Mouse (Mus musculus) CD4-positive, CD25-positive, alpha-beta regulatory T cell, adult 2 months (primary cell): ENCODE measurements around the gene Mapk9.

ENCODE experiments used
- DNase-seq: peaks from one replicate; pipeline ENCODE4 v3.0.0-alpha.2; 2012; ENCODE audit warnings: low read depth, low spot score

Gene Mapk9

DNA sequence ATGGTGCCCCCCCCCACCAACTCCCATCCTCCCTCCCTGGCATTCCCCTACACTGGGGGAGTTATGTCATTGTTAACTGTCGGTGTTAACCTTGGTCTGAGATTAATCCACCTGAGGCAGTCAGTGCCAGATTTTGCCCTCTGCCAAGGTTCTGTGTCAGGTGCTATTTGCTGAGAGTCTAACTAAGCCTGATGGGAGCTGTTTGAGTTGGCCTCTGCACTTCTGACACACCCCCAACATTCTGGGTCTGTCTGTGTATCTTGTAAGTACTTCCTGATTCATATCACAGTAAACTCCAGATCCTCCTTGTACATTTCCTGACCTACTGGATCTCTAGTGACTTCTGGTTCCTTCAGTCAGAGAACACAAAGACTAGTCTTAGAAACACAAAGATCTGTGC lies 5.9 kb upstream of the Mapk9 start:
- no peak for DNase-seq

DNA sequence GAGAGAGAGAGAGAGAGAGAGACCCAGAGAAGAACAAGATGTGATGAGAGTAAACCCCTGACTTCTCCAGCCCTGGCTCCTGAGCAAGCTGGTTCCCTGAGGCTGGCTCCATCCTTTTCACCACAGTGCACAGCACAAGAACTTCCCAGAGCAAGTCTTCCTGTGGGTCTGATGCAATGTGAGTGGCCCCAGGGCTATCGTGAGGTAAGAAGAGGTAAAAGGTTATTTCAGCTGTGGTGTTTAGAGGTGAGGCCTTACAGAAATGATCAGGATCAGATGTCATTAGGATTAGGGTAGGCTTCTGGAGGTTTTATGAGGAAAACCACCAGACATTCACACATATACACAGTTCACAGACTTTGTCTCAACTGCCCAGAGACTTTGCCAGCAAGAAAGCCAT lies 4.7 kb upstream of the Mapk9 start:
- DNase-seq = no peak

DNA sequence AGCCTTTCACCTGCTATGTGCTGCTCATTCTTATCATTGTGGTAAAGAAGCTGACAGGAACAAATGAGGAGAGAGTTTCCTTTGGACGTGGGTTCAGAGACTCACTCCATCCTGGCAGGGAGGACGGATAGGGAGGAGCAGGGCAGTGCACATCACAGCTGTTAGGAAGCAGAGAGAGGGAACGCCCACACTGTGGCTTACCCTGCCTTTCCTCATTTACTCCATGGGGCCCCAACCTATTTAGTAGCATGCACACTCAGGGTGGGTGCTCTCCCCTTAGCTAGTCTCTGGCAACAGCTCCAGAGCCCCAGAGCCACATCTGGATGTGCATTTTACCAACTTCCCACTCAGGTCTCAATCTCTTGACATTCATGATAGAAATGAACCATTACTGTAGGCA lies 3.8 kb upstream of the Mapk9 start:
- DNase-seq = no peak

DNA sequence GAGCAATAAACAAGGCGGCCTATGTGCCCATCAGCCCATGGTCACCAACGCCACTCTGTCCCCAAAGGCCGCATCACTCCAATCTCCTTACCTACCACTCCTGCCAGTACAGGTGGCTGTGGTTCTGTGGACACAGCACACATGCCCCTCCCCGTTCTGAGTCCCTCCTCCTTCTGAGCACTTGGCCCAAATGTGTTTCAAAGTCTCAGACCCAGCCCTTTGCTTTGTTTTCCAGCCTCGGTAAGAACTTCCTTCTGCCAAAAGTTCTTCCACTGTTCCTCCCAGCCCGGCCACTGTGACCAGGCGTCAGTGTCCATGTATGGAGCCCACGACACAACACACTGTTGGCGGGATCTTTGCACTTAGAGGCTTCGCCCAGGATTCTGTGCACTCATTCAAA lies 2.2 kb upstream of the Mapk9 start:
- DNase-seq = no peak

DNA sequence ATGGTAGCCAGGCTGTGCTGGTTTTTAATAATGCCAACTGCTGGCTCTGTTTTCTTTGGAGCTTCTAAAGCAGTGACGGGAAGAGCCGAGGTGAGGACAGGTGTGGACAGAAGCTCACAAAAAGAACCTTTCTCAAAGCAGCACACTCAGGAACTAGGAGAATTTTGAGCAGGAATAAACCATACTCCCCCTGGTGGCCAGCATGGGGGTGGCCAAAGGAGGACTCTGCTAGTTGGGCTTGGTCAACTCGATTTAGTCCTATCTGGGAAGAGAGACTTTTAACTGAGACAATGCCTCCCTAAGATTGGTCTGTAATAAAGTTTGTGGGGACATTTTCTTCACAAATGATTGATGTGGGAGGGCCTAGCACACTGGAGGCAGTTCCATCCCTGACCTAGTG lies 1.6 kb upstream of the Mapk9 start:
- peak; percentile 75 for DNase-seq

DNA sequence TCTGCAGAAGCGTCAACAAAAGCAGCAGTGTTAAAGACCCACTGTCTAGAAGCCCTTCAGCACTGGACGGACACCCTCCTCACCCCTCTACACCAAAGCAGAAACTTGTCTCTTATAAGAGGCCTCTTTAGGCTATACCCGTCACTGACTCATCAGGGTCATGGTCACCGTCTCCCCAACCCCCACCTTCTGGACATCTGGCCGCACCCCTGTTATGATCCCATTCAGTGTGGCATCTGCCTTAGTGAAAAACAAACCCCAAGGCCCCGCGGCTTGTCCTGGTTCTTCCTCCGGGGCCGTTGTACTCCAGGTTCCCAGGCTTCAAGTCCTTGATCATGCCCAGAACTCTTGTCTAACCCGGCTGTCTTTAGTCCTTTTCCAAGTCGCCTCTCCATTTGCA lies 593 bp upstream of the Mapk9 start:
- DNase-seq = no peak

DNA sequence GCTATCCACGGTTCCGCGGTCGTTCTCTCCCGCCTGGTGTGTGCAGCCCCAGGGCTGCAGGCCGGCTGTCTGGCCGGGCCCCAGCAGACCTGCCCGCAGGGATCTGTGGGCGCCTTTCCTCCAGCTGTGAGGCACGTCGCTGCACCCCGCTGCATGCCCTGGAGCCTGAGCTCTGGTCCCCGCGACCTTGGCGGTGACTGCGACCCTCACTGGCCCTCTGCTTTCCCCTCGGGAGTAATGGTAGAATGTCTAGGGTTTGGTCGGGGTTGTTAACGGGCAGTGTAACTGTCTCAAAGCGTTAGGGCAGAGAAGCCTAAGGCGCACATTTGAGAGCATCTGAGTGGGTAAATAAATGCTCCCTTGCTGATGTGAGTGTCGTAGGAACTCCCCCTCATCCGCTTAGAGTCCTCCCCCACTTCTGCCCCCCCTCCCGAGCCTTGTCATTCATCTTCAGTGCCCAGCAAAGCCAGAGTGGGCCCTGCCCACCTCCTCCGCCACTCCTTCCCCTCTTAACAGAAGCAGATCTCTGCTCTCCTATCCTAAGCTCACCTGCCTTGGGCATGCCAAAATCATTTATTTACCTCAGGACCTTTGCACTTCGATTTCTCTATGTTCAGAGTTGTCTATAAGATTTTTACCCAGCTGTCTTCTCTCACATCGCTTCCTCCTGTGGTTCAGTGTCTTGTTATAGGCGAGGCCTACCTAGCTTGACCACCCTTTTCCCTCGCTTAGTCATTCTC lies 690 bp downstream of the Mapk9 start:
- DNase-seq = peak; percentile 56

DNA sequence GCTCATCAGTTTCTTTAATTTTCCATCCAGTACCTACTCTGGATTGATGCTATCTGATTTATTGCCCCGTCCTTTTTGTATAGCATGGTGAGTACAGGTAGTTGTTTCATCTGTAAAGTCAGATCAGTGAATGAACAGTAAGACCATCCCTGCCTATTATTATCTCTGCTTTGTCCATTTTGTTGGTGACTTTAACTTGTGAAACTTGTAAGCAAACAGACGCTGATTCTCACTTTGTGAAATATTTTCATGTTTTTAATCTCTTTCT lies 1.2 kb downstream of the Mapk9 start:
- DNase-seq = no peak

DNA sequence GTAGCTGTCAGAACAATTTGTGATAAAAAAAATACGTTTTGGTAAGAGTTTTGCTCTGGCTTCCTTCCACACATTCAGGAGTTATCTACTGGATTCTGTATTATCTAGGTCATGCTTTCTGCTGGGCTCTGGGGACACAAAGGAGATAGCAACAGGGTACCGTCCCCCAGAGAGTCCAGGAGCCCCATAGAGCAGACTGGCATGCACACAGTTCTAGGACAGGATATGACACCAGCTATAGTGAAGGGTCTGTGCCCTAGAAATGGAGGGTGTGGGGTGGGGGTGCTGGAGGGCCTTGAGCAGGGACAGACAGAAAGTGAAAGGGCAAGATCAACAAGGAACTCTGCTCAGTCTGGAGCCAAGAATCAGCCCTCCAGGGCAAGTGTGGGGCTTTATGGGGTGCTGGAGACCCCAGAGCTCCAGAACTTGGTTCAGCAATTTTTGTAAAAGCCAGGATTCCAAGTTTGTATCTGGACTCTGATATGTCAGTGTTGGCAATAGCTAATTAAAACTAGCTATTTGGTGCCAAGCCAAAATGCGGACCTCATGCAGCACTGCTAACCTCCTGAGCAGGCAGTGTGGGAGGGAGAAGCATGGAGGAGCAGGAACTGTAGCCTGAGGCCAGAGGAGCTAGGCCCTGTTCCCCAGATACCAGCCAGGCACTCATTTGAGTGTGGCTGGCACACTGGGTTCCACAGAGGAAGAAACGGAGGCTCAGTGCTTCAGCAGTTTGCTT lies 1.7 kb downstream of the Mapk9 start:
- DNase-seq = no peak

DNA sequence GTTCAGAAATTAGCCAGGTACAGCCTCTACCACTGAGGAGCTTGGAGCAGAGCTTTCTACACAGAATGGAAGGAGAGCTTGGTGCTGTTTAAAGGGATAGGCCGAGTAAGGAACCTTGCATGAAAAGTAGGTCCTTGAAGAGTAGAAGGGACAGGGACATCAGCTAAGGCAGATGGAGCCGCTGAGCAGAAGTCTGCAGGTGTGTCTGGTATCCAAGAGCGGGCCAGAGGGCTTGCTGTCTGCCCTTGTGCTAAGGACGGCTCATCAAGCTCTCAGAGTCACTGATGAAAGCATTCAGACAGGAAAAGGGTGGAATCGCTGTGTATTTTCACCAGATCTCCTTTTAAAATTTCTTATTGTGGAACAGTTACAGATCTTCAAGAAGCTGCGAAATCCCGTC lies 3.8 kb downstream of the Mapk9 start:
- no peak for DNase-seq

DNA sequence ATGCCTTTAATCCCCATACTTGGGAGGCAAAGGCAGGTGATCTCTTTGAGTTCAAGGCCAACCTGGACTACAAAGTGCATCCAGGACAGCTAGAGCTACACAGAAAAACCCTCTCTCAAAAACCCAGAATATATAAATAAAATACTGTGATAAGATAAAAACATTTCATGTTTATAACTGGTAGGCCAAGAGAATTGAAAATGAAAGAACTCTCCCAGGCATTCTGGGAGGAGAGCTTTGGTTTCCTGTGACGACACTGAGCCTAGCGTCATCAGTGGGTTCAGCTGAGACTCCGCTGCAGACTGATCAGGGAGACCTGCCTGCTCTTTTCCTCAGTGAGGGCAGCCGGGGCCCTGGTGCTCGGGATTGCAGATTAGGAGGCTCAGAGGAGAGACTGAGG lies 8.6 kb downstream of the Mapk9 start:
- DNase-seq = peak; percentile 83

DNA sequence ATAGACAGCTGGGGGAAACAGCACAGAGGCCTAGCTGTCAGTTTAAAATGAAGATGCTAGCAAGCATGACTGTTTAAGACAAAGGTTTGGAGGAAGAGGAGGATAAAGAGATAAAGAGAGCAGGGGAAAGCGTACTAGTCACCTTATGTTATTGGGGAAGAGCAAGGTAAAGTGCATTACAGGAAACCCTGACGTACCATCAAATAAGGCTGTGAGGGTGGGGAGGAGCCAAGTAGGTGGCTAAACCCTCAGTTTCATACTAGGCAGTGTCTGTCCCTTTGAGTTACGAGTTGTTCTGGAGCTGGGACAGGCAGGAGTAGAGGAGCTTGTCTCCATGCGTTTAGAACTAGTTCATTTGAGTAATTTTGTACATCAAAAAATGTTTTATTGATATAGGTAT lies 14.6 kb downstream of the Mapk9 start:
- DNase-seq = peak; percentile 34

DNA sequence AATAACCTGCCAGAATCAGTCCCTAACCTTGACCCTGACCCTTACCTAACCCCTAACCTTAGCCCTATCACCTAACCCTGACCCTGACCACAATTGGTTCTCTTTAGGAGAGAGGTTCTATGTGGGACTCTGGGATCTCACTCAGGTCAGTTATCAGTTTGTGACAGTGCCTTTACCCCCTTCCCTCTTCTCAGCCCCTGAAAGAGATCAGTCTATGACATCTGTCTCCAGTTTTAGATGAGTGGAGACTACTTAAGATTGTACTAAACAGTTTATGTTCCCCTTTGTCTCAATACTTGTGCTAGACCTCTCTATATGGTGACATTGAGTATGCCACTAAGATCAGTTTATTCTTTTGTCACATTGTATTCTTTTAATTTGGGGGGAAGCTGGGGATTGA lies 17.4 kb downstream of the Mapk9 start:
- no peak for DNase-seq

DNA sequence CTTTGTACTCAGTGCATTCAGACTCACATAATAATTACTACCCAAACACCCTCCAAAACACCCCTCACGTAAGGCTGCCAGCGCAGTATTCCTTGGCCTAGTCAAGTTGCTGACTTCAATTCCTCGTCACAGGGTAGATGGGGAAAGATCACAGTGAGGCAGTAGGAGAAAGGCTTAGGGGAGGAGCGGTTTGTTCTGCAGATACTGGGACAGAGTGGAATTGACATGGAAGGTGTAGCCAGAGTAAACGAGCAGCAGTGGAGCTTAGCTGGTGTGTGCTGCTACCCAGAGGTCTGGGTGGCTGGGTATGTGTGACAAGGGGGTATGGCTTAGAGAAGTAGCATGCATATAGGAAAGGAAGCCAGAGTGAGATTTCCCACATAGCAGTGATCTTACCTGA lies 20.8 kb downstream of the Mapk9 start:
- DNase-seq = no peak

DNA sequence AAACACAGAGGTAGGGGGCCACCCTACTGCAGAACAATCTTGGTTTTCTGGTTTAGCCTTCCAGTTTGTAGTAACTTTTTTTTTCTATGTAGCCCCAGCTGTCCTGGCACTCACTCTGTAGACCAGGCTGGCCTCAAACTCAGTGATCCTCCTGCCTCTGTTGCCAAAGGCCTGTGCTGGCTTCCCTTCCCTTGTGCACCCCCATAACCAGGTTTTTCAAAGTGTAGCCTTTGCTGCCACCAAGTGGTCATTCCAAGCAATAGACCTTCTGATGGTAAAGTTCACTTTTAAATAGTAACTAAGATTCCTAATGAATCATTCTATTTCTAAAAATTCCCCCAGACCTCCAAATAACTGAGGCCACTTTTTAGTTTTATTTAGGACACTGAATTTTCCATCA lies 23.2 kb downstream of the Mapk9 start:
- peak; percentile 81 for DNase-seq

DNA sequence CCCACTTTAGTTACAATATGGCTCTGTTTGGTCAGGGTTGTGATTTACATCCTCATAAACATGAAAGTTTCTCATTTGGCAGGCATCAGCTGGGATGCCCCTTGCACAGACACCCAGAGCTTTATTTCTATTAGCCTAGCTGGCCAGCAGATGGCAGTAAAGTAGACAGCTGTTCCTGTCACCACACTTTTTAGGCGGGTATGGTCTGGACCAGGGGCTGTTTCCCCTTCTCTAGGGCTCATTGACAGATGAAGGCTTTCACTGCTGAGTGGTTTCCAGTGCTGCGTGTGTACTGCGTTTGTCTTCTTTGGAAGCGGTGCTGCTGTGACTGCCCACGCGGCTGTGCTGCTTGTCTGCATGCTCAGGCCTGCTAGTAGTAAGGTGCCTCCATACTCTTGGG lies 25.4 kb downstream of the Mapk9 start:
- DNase-seq = peak; percentile 65

DNA sequence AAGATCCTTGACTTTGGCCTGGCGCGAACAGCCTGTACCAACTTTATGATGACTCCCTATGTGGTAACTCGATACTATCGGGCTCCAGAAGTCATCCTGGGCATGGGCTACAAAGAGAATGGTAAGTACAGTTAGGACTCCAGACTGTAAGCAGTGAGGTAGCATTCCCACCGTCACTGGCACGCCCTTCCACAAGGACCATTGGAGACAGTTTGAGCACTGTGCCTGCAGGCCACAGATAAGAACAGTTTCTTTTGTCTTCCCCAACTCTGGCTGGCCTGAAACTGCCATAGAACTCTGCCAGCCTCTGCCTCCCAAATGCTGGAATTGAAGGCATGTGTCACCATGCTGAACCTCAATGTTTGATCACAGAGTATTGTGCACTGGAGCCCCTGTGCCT lies 26.2 kb downstream of the Mapk9 start:
- no peak for DNase-seq

DNA sequence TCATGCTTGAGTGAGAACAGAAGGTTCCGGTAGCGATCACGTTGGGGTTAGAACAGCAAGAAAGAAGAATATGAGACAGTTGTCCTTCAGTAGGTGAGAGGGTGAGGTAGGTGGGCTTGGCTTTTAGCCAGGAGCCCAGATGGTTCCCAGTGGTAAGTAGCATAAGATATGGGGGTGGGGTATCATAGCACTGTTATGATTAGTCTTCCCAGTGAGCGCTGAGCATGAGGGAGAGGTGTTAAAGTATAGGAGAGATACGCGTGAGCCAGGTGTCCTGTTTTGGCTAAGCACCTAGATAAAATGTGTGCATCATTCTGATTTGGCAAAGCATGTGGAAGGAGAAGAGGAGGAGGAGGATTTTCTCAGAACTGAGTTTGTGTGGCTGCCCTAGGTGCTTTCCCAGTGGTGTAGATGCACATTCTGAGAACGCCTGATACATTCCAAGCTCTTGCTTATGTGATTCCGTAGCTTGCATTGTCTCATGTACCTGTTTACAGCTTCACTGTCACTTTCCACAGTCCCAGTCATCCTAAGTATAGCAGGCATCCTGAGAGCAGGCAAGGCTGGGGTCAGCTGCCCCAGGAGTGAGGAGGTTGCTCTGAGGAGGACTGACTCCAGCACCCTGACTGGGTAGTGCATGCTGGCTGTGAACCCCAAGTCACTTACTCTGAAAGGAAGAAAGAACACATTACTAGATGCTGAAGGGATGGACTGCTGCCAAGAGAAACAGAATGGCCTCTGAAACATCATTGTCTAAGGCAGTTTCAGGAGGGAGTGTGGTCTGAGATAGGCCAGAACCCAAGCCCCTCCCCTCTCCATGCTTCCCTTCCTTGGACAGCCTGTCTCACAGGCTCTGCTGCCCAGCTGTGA lies 30.6 kb downstream of the Mapk9 start:
- DNase-seq = no peak

DNA sequence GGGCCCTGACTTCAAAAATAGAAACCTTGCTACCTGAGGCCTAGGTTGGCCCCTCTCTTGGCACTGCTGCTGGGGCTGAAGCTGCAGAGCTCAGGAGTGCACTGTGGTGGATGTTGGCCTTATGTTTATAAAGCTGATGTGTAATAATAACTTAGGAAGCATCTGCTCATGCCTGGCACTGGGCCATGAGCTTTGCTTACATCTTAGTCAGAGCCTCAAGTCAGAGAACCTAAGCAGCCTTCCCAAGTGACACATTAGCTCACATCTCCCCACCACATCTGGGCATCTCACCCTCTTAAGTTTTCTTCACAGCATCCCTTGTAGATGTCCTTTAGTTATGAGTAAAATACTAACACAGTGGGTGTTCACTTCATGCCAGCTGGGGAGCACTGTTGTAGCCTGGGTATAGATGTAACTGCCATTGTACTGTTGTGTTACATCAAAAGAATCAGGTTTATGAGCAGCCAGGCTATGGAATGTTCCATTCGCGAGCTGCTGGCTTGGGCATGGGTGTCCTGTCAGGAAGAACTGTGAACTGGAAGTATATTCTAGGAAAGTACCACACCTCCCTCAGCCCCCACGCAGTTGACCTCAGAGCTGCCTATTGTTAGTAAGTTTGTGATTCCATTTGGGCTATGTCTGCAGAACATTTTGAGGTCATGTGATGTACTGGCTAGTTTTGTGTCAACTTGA lies 33.5 kb downstream of the Mapk9 start:
- no peak for DNase-seq

DNA sequence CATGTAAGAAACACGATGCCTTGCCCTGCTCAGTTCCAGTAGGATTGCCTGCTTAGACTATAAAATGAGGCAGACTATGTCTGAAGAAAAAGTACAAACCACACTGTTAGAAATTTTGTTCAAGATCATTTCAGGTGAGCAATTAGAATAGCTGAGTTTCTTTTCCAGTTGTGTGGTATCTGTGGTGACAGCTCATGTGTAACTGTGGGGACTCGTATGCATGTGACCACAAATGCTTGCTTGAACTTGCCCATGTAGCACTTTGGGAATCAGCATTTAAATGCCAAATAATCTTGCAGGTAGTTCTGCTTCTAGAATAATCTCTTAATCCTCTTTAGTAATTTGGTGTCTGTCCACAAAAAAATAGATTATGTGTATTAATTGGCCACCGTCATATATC lies 36.8 kb downstream of the Mapk9 start:
- no peak for DNase-seq

DNA sequence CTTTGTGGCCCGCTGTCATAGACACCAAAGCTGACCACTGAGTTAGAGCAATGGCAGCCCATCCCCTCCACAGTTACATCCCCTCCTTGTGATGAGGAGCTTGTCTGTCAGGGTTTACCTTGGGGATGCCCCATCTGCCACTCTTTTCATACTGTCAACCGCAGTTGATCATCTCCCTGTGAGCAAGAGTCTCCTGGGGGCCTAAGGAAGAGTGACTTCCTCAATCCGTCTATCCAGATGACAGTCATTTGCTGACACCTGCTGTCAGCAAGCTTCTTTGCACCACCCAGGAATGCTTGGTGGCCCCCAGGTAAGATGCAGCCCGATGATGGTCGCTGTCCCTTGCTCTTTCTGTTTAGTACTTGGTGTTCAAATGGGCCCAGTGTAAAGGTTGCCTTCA lies 41.9 kb downstream of the Mapk9 start:
- no peak for DNase-seq

DNA sequence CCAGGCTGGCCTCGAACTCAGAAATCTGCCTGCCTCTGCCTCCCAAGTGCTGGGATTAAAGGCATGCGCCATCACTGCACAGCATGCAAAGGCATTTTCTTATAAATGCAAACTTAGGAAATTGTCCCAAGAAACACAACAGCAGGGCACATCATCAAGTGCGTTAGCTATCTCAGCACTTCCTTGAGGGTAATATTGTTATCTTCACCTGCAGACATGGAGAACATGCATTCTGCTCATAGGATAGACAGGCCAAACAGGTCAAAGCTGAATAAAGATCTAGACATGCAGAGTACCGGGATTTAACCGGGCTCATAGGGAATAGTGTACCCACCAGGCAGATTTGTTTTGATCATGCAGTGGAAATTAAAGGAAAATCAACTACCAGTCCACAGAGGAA lies 45.4 kb downstream of the Mapk9 start:
- DNase-seq = no peak
